Mouse (Mus musculus): Measurements from ENCODE around the gene Arpc5l.
A peak's percentile ranks its signal among the peaks of the same experiment; 100 is the strongest.

Arpc5l gene

GRCm38 (mm10) chr2:39004880-39005435 is at the start of gene Arpc5l:
Arpc5l (plus strand) TSS chr2:39005348.
- DNase-seq (ENCODE audit: low spot score in 2 of 2): peak; percentile 91 to 92

DNA sequence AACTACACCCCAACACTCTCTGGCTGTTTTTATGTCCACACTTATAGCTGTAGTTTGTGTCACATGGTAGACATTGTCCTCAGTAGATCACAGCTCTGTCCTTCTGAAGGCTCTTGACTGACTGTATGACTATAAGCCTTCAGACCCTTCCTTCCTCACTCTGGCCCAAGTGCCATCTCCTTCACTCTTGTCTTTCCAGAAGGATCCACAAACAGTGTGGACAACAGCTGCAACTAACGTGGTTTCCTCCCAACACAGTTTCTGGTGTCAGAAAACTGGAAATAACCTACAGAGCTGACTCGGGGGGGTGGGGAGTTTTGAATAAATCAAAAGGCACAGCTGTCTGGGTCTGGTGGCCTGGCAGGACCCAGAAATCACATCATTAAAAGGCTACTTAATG is 49.1 kb upstream of the Arpc5l start:
- no peak for DNase-seq (ENCODE audit: low spot score in 2 of 2)

DNA sequence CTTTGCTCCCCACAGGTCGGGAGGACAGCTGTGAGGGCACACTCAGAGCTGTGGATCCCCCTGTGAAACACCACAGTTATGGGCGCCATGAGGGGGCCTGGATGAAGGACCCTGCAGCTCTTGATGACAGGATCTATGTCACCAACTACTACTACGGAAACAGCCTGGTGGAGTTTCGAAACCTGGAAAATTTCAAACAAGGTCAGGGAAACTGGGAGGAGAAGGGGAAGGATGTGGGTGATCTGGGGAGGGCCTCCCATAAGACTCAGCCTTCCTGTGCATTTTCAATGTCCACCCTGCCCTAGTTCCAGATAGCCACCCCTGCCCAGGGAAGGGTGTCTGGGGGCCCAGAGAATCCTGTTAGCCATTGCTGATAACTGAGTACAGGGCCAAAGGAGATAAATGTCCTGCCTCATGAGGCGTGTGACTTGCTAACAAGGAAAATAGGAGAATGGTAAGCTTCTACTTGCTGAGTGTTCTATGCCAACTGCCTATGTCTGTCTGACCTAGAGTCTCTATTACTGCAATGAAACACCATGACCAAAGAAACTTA is 47.4 kb upstream of the Arpc5l start:
- DNase-seq (ENCODE audit: low spot score in 2 of 2): no peak

- DNase-seq (ENCODE audit: low spot score in 2 of 2): no peak
Measured at GRCm38 (mm10) chr2:38964198-38964597, 41.0 kb upstream of the Arpc5l start.

DNA sequence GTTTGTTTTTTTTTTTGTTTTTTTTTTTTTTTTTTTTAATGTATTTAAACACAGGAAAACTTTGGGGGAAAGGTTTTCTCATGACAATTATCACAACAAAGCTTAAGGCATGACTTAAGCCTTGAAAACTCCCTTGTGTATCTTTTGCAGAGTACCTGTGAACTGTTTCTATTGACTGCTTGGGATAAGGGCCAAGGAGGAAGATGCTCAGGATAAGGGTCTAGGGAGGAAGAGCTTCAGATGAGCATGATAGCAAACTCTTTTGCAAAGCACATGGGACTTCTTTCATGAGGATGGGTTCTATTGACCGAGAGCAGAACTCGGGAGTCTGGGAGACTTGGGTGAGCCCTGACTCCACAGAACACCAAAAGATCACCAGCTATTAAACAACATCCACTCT is 35.5 kb upstream of the Arpc5l start:
- no peak for DNase-seq (ENCODE audit: low spot score in 2 of 2)

- DNase-seq (ENCODE audit: low spot score in 2 of 2): no peak
Measured at GRCm38 (mm10) chr2:38970057-38970456, 35.1 kb upstream of the Arpc5l start.

DNA sequence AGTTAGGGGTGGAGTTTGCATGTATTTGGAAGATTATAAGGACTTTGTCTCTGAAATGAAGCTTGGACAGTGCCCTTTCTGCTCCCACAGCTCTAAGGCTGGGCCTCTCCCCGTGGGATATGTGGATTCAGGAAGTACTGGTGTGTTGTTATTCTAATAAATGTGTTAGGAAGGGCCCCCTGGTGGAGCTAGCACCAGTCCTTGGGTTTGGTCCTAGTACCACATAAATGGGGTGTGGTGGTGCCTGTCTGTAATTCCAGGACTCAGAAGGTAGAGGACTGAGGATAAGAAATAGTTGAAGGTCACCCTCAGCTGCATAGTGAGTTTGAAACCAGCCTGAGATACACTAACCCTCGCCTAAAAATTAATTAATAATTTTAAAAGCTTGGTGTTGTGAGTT is 31.9 kb upstream of the Arpc5l start:
- no peak for DNase-seq (ENCODE audit: low spot score in 2 of 2)

DNA sequence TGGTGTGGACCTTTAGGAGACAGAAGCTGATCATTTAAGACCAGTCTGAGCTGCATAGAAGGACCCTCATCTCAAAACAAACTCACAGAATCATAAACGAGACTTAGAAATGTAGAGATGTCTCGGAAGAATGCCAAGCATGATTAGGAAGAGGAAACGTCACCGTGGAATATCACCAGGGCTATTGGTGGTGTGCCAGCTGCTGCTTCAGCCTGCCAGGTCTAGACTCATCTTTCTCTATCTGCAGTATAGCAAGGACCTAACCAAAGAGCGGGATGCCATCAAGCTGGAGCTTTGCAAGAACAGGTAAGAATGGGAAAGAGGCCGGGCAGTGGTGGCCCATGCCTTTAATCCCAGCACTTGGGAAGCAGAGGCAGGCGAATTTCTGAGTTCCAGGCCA is 31.4 kb upstream of the Arpc5l start:
- no peak for DNase-seq (ENCODE audit: low spot score in 2 of 2)

GRCm38 (mm10) chr2:38974171-38974570 is 31.0 kb upstream of the Arpc5l start:
- no peak for DNase-seq (ENCODE audit: low spot score in 2 of 2)

- DNase-seq (ENCODE audit: low spot score in 2 of 2): no peak
Measured at GRCm38 (mm10) chr2:38975181-38975580, 30.0 kb upstream of the Arpc5l start.

- DNase-seq (ENCODE audit: low spot score in 2 of 2): no peak
Measured at GRCm38 (mm10) chr2:38975941-38976805, 29.0 kb upstream of the Arpc5l start.

DNA sequence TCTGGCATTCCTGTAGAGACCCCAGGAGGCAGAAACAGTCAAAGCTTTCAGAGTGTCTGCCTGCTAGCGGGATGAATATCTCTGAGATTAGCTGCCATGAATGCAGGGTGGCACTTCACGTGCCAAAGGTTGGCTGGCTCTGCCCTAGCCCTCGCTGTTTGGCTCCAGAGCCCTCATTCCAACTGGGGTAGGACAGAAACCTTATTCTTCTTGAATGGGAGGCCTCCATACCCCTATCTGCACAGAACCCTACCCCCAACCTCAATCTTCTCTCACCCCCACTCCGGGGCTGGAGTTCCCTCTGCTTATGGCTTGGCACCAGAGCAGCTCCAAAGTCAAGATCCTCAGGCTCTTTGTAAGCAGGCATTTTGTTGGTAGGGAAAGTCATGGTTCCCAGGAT is 27.3 kb upstream of the Arpc5l start:
- DNase-seq (ENCODE audit: low spot score in 2 of 2): no peak

- DNase-seq (ENCODE audit: low spot score in 2 of 2): no peak
Measured at GRCm38 (mm10) chr2:38983456-38983855, 21.7 kb upstream of the Arpc5l start.

- peak; percentile 80 to 85 for DNase-seq (ENCODE audit: low spot score in 2 of 2)
Measured at GRCm38 (mm10) chr2:38986580-38986979, 18.6 kb upstream of the Arpc5l start.

DNA sequence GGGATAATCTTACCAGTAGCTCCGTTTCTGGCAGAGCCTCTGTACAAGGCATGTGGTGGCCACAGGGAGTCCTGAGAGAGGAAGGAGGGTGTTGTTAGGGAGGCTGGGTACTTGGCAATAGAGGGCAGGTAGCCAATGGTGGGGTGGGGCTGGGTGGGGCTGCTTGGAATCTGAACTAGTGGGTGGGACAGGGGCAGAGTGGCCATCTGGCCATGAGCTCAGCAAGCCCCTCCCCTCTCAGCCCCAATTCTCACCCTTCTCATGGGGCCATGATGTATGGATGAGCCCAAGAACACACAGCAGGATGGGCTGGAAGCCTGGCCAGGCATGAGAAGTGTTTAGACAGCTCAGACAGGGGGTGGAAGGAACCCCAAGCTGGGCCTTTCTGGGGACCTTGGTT is 17.8 kb upstream of the Arpc5l start:
- DNase-seq (ENCODE audit: low spot score in 2 of 2): no peak

GRCm38 (mm10) chr2:38987803-38988510 is 17.2 kb upstream of the Arpc5l start:
- no peak for DNase-seq (ENCODE audit: low spot score in 2 of 2)

DNA sequence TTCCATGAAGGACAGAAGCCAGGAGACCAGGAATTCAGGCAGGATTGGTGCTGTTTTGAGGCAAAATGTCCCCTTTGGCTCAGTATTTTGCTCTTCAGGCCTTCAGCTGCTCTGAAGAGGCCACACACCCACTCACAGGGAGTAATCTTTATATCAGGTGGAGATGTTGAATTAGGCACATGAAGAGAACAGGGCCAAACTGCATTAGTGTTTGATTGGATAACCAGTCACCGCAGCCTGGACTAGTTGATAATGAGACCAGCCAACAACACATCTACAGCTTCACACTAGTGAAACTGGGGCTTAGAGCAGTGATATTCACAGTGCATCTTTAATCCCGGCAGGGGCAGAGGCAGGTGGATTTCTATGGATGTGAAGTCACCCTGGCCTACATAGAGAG is 16.2 kb upstream of the Arpc5l start:
- DNase-seq (ENCODE audit: low spot score in 2 of 2): no peak

DNA sequence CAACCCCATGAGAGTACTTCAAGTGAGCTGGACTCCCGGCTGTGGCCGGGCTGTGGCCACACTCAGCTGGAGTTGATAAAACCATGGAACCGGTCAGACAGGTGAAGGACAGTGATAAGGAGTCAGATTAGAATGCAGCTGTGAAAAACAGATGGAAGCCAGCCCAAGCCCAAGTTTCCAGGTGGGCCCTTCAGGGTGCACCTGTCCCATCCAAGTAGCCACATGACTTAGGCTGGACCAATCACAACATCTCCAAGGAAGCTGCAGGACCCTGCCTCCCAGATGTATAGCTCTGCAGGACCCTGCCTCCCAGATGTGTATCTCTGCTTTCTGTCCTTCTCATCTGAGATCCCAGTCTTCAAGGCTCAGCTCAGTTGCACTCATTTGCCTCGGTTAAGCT is 13.1 kb upstream of the Arpc5l start:
- no peak for DNase-seq (ENCODE audit: low spot score in 2 of 2)

- DNase-seq (ENCODE audit: low spot score in 2 of 2): no peak
Measured at GRCm38 (mm10) chr2:38992452-38992851, 12.7 kb upstream of the Arpc5l start.

- DNase-seq (ENCODE audit: low spot score in 2 of 2): peak; percentile 87 to 92
Measured at GRCm38 (mm10) chr2:38997386-38998374, 7.5 kb upstream of the Arpc5l start, which contains the start of gene Wdr38. Wdr38 (plus strand) TSS chr2:38997476.

- no peak for DNase-seq (ENCODE audit: low spot score in 2 of 2)
Measured at GRCm38 (mm10) chr2:38999381-38999780, 5.8 kb upstream of the Arpc5l start.
